Mouse (Mus musculus) heart, postnatal 0 days (tissue): ENCODE measurements around the gene Hectd1.

ENCODE experiments used
- CTCF ChIP-seq: IDR thresholded peaks from 2 replicates; pipeline ENCODE4 v1.5.1; 2016; ENCODE audit warnings: antibody characterized with exemption, control low read depth, low read depth
- EP300 ChIP-seq: IDR thresholded peaks from 2 replicates; pipeline ENCODE4 v1.6.1; 2016; ENCODE audit warnings: antibody characterized with exemption, low read depth

- TF ChIP-seq CTCF (no peak), EP300 (no peak)
Measured at GRCm38 (mm10) chr12:51850339-51850738, 21.0 kb upstream of the Hectd1 start.
